9 mouse cellular contexts compared by ENCODE assay signal in genomic region chr7:96915452-96916105, GRCm38 (mm10). TPM values are rescaled to one million over a fixed set of nuclear protein-coding genes. Genes with fewer than 3 reads are reported as not detected.
DNase-seq lines count a peak whose midpoint lies in the region; ATAC-seq and TF ChIP-seq lines count a peak whose summit lies in the region.
"Had no signal": no experiment of that assay in that cellular context is flagged by ENCODE, and none has a peak within 500 bp of the region (broad histone marks: within the 10 kb centered on the region; RNA-seq: fewer than 3 reads in every experiment).

No protein-coding gene starts in this region.

- H3K36me3 ChIP-seq in thymus, adult 2 months (ENCODE audit: control insufficient read depth, insufficient read depth, low read length), result no peaks in the 10 kb centered on the region
- H3K36me3 ChIP-seq in forebrain, embryonic 16.5 days (ENCODE audit: control insufficient read depth, insufficient read depth), result no peaks in the 10 kb centered on the region
- no peaks in the 10 kb centered on the region for H3K36me3 ChIP-seq in midbrain, embryonic 15.5 days (replicated peaks)
- H3K36me3 ChIP-seq in stomach, embryonic 14.5 days (ENCODE audit: control insufficient read depth, insufficient read depth, low read length), result no peaks in the 10 kb centered on the region
- H3K36me3 ChIP-seq: embryonic facial prominence, embryonic 15.5 days had no signal

- no peaks in the 10 kb centered on the region for H3K4me1 ChIP-seq in thymus, adult 2 months (replicated peaks; ENCODE audit: control insufficient read depth, insufficient read depth, low read length)
- 0 out of 2 replicates have a peak, but pooled peaks cover 2% of the 10 kb centered on the region for H3K4me1 ChIP-seq in forebrain, embryonic 16.5 days (replicated peaks; ENCODE audit: control insufficient read depth, insufficient read depth, low read length)
- H3K4me1 ChIP-seq in midbrain, embryonic 15.5 days, result no peaks in the 10 kb centered on the region
- no peaks in the 10 kb centered on the region for H3K4me1 ChIP-seq in stomach, embryonic 14.5 days (ENCODE audit: control insufficient read depth, insufficient read depth, low read length)

- no peak for TF ChIP-seq POLR2A in thymus, adult 2 months (IDR thresholded peaks at IDR 0.05; ENCODE audit: control insufficient read depth, extremely low read depth, insufficient read depth, low read length, poor library complexity)

- H3K4me2 ChIP-seq in forebrain, embryonic 16.5 days (ENCODE audit: low read length), result no peak overlapping the region
- no peak overlapping the region for H3K4me2 ChIP-seq in midbrain, embryonic 15.5 days
- H3K4me2 ChIP-seq in stomach, embryonic 14.5 days (replicated peaks; ENCODE audit: low read depth, low read length), result no peak overlapping the region
- H3K4me2 ChIP-seq: embryonic facial prominence, embryonic 15.5 days had no signal

- peak; percentile 53 for ATAC-seq in forebrain, embryonic 16.5 days
- ATAC-seq in inflammation-experienced regulatory T-cells, adult 6 months, result peak; percentile 53
- peak; percentile 75 for ATAC-seq in midbrain, embryonic 15.5 days (replicated peaks)
- peak; percentile 46; the same call in 1 of the 2 replicates for ATAC-seq in stomach, embryonic 14.5 days (ENCODE audit: insufficient number of reproducible peaks, insufficient read depth, low FRiP score, low read depth)

- H3K4me3 ChIP-seq in thymus, adult 2 months (ENCODE audit: control insufficient read depth, insufficient read depth, low read length), result no peak overlapping the region
- no peak overlapping the region for H3K4me3 ChIP-seq in forebrain, embryonic 16.5 days (replicated peaks; ENCODE audit: low read length)
- no peak overlapping the region for H3K4me3 ChIP-seq in midbrain, embryonic 15.5 days
- H3K4me3 ChIP-seq in stomach, embryonic 14.5 days (ENCODE audit: low read depth, low read length), result no peak overlapping the region
- H3K4me3 ChIP-seq: embryonic facial prominence, embryonic 15.5 days had no signal

- WGBS in thymus, adult 2 months, result 1% methylated on average over 2 of the region's 2 CpGs
- 2% methylated on average over 2 of the region's 2 CpGs for WGBS in forebrain, embryonic 16.5 days
- 2% methylated on average over 2 of the region's 2 CpGs for whole genome bisulfite sequencing in midbrain, embryonic 15.5 days
- 2% methylated on average over 2 of the region's 2 CpGs for WGBS in stomach, embryonic 14.5 days

- no peaks in the 10 kb centered on the region for H3K27me3 ChIP-seq in thymus, adult 2 months (ENCODE audit: control insufficient read depth, insufficient read depth, low read length)
- H3K27me3 ChIP-seq in forebrain, embryonic 16.5 days (replicated peaks; ENCODE audit: control insufficient read depth, insufficient read depth, low read length), result no peaks in the 10 kb centered on the region
- H3K27me3 ChIP-seq in midbrain, embryonic 15.5 days (replicated peaks), result no peaks in the 10 kb centered on the region; the same call in 1 of the 2 replicates
- H3K27me3 ChIP-seq in stomach, embryonic 14.5 days (ENCODE audit: control insufficient read depth, insufficient read depth, low read length), result no peaks in the 10 kb centered on the region

- peak; percentile 47 for DNase-seq in thymus, adult 2 months
- no peak for DNase-seq in thymus, adult 18-20 months
- DNase-seq in cerebellum, adult 18-20 months, result peak; percentile 65 to 70
- DNase-seq in left cerebral cortex, postnatal 4 days, result peak; percentile 58

- intact Hi-C loops in left cerebral cortex, postnatal 4 days (cut with DNase I), result loop anchor here (2.0 kb wide), 2 partner anchors 397 to 705 kb away; no protein-coding TSS in a partner anchor

- H3K9ac ChIP-seq in forebrain, embryonic 16.5 days (replicated peaks; ENCODE audit: low read depth, low read length), result no peak overlapping the region
- no peak overlapping the region for H3K9ac ChIP-seq in midbrain, embryonic 15.5 days
- no peak overlapping the region for H3K9ac ChIP-seq in stomach, embryonic 14.5 days (replicated peaks; ENCODE audit: low read depth, low read length)
- H3K9ac ChIP-seq: embryonic facial prominence, embryonic 15.5 days had no signal

- no peaks in the 10 kb centered on the region for H3K9me3 ChIP-seq in forebrain, embryonic 16.5 days (ENCODE audit: control insufficient read depth, low read length)
- no peaks in the 10 kb centered on the region for H3K9me3 ChIP-seq in midbrain, embryonic 15.5 days
- H3K9me3 ChIP-seq in stomach, embryonic 14.5 days (ENCODE audit: control insufficient read depth, low read depth, low read length), result no peaks in the 10 kb centered on the region
- H3K9me3 ChIP-seq: embryonic facial prominence, embryonic 15.5 days had no signal

- H3K27ac ChIP-seq in thymus, adult 2 months (ENCODE audit: control insufficient read depth, insufficient read depth, low read length), result no peak overlapping the region
- H3K27ac ChIP-seq in forebrain, embryonic 16.5 days (ENCODE audit: low read length), result no peak overlapping the region
- H3K27ac ChIP-seq in midbrain, embryonic 15.5 days, result no peak overlapping the region
- H3K27ac ChIP-seq in stomach, embryonic 14.5 days (ENCODE audit: low read length), result no peak overlapping the region
- H3K27ac ChIP-seq: embryonic facial prominence, embryonic 15.5 days had no signal

- TF ChIP-seq CTCF in thymus, adult 2 months (IDR thresholded peaks at IDR 0.05; ENCODE audit: borderline replicate concordance, control insufficient read depth, extremely low read depth, insufficient read depth, low read length, poor library complexity), result no peak

RNA-seq across cellular contexts. Expression of gene Nars2, which starts 35.7 kb away (rescaled TPM):
- 3.0 and 3.2 TPM in 2 replicates for polyA plus RNA-seq in thymus, adult 2 months (2012; rRNA removed)
- polyA plus RNA-seq in forebrain, embryonic 16.5 days (2015; fragmentation: Nextera tagmentation; extraction: Ambion mirVana), result 22.2 and 30.4 TPM in 2 replicates
- polyA plus RNA-seq in inflammation-experienced regulatory T-cells, adult 6 months (2017; shearing (Covaris generic)), result 1 to 10 TPM; 7.2 to 9.7 (median 7.7) TPM
- 10 to 100 TPM; 17.6 to 19.7 TPM for total RNA-seq in left cerebral cortex, postnatal 4 days (2021)
- 15.2 and 17.5 TPM in 2 replicates for polyA plus RNA-seq in midbrain, embryonic 15.5 days (2015; fragmentation: Nextera tagmentation; extraction: Ambion mirVana)
- 23.5 and 25.0 TPM in 2 replicates for polyA plus RNA-seq in stomach, embryonic 14.5 days (2014; fragmentation: Nextera tagmentation; extraction: Ambion mirVana)

Comparison
In these comparisons a context has a peak if more than half of its experiments do, and no peak if none do; other contexts are left out.
1. DNase-seq: peak in thymus, adult 2 months (single experiment), cerebellum, adult 18-20 months (2 of 2) and left cerebral cortex, postnatal 4 days (single experiment); none in thymus, adult 18-20 months (0 of 2).
2. Peak in every context shown above with its lines, with median percentiles within 50 percentile points of each other: ATAC-seq.